Mouse (Mus musculus): ENCODE results near the gene Car15.
A peak's percentile ranks its signal among the peaks of the same experiment; 100 is the strongest.

Car15 gene

DNA sequence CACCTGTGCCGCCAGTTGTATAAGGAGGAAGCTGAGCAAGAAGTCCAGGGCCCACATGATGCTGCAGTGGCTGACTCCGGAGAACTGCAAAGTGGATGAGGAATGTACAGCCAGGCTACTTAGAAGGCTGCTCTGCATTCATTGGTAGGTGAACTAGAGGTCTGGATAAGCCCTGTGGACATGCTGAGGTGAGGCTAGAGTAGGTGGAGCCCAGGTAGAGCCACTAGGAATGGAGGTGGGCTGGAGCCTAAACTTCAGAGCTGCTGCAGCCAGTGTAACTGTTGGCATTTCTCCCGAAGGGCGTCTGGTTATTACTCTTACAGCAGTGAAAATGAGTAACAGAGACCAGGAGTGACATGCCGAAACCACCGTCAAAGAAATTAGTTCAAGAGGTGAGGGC is at the start of gene Car15:
Gene Car15, minus strand, starts transcription at position 314 of the 400 bp plus-strand sequence.
- no peak for DNase-seq (ENCODE audit: low read depth, low spot score)

DNA sequence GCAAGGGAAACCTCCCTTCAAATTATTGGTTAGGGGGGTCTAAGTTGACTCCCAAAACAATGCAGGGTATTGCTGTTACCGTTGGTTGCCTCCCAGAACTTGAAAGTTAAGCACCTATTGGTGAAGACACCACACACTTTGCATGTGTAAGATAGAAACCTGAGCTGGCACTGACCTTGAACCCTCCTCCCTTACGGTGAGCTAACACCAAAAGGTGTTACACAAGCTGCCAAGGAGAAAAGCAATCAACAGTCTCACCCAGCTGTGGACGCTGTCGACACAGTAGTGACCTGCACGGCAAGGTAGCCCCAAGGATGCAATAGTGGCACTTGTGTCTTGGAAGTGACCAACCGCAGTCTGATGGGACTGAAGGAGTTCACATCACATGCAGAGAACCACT is 46.0 kb upstream of the Car15 start:
- DNase-seq (ENCODE audit: low read depth, low spot score), result no peak

DNA sequence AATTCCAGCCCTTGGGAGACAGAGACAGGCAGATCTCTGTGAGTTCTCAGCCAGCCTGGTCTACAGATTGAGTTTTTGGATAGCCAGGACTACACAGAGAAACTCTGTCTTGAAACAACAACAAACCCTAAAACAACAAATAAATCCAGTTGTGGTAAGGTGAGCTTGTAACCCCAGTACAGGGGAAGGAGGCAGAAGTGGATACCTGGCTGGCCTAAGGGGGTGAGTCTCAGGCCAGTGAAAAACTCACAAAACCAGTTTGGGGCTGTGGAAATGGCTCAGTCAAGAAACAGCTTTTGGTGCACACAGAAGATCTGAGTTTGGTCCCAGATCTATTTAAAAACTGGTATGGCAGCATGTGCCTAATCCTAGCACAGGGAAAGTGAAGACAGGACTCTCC is 44.0 kb upstream of the Car15 start:
- no peak for DNase-seq (ENCODE audit: low read depth, low spot score)

DNA sequence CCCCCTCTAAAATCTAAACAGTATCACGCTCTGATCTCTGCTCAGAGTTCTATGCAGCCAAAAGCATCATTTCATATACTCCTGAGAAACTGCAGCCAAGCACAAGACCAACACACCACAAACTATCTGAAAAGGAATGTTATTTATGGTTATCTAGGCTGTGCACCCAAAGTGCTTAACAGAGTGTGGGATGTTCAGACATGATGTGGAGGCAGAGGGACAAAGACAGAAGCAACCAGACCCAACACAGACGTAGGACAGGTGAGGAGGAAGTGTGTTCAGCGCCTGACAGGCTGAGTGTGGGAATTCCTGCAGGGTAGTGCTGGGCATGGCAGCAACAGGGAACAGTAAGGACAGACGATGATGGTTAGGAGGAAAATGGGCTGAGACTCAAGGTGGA is 41.4 kb upstream of the Car15 start:
- no peak for DNase-seq (ENCODE audit: low read depth, low spot score)

DNA sequence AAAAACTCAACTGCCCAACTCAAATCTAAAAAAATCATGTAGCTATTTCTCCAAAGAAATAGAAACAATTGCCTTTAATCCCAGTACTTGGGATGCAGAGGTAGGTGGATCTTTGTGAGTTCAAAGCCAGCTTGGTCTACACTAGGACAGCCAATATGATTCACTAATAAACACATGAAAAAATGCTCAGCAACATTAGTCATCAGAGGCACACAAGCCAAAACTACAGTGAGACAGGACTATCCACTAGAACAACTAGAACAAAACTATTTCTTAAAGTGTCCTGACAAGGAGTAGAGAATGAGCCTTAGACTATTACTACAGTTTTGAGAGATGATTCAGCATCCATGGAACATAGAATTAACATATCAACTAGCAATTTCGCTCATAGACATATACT is 37.9 kb upstream of the Car15 start:
- peak; percentile 74 for DNase-seq (ENCODE audit: low read depth, low spot score)

DNA sequence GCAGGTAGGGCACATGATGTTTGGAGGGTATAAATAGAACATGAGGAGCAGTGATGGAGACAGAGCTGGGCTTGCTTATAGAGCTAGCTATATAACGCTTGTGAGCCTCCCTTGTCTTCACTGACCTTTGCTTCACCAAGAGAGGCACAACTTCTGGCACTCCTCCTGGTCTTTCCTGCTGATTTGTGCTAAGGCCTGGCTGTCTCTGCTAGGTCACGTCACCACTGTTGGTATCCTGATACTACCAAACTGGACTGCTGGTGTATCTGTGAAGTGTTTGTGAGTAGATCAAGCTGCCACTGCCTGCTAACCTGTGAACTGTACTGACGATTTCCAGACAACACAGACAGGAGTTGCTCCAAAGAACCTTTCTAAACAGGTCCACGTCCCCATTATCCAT is 37.0 kb upstream of the Car15 start:
- DNase-seq (ENCODE audit: low read depth, low spot score), result no peak

DNA sequence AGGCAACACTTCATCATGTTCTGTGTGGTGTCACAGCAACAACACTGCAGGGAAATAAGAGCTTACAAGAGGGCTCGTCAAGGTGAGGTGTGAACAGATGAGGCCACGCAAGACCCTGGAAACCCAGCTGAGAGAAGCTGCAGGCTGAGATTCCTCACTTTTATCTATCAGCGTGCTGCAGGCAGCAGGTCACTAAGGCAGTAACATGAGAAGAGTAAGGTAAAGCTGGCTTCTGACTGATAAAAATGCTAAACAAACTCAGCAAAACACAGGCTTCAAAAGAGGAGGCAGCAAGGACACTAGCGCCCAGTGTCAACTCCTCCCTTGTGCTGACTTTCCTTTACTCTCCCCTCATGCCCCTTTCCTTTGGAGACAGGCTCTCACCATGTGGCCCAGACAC is 34.8 kb upstream of the Car15 start:
- DNase-seq (ENCODE audit: low read depth, low spot score), result no peak

DNA sequence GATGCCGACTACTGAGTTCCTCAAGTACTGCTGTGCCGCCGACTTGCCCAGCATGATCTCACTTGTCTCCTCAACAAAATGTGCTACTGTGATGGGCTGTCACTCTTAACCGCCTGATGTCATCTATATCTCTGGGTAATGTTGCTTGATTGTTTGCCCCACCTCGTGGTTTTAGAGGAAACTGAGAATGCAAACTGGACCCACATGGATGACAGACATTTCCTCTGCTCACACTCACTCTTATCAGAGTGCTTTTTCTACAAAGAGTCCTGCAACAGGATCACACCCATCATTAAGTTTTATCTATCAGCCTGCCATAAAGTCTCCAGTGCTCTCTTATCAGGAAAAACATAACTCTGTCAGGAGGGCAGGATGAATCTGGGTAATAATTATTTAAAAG is 33.1 kb upstream of the Car15 start:
- no peak for DNase-seq (ENCODE audit: low read depth, low spot score)

DNA sequence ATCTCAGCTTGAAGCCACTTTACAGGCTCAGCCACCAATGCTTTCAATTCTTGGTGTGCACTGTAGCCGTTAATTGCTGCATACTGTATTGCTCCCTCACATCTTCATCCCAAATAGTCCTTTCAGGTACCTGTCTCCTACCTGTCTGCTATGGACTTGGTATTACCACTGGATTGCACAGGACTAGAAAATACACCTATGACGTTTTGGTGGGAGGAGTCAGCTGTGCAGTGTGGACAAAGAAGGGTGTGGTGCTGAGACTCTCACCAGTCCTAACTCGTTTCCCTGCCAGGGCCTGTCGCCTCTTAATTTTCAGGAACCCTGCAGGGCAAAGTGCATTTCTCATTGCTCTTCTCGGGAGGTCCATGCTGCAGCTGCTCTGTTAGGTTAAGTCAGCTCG is 27.6 kb upstream of the Car15 start:
- no peak for DNase-seq (ENCODE audit: low read depth, low spot score)

DNA sequence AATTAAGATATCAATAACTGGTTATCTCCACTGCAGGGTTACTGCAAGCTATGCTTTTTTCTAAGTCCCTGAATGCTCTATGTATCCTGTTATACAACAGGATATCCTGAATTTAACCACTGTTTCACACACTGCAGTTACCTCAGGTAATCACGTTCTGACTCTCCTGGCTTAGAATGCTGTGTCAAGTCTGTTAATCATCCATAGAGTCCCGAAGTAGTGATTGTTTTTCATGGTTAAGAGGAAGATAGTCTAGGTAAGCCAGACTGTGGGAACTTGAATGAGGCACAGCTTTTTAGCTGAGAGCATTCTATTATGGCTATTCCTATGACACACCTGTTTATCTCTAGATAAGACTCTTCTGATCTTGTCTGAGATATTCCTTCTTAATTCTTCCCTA is 27.1 kb upstream of the Car15 start:
- no peak for DNase-seq (ENCODE audit: low read depth, low spot score)

DNA sequence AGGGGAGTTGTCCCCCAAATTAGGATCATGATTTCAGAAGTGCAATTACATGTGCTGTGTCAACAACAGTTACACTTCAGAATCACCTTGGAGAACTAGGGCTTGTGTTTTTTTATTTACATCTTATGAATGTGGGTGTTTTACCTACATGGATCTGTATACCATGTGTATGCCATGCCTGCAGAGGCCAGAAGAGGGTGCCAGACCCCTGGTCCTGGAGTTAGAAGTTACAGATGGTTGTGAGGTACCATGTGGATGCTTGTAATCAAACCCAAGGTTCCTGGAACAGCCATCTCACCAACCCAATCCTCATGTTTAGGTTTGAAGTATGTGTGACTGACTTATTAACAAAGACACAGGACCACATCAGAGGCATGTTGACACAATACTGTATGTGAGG is 20.4 kb upstream of the Car15 start:
- DNase-seq (ENCODE audit: low read depth, low spot score), result peak; percentile 69

DNA sequence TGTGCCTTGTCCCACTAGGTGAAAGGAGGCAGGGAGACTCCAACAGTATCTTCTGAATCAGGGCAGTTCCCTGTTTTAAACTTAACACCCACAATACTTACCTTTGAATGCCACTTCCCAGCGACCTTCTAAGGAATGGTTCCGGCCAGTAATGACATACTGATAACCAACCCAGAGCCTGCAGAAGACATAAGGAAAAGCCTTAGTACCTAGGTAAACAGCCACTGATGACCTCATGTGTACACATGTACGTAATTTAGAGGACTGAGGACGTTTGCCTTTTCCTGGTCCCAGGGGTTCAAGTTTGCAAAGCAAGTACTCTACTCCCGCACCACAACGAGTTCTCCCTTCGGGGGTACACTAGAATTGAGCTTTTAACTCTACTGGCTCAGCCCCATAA is 19.0 kb upstream of the Car15 start:
- DNase-seq (ENCODE audit: low read depth, low spot score), result no peak

DNA sequence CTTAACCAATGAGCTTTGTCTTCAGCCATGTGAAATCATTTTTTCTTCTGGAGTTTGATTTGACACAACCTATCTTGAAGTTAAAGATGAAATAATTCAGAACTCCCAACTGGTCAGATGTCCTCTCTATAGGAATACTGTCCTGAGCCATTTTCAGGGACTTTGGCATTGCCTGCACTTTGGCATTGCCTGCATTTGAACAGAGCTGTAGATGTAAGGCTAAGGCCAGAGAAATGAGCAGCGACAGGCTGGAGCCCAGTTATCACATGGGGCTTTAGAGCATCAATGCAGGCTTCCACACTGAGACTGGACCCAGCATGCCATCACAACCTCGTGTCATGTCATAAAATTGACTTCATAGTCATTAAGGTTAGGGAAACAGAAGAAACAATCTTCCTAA is 15.1 kb upstream of the Car15 start:
- DNase-seq (ENCODE audit: low read depth, low spot score), result no peak

DNA sequence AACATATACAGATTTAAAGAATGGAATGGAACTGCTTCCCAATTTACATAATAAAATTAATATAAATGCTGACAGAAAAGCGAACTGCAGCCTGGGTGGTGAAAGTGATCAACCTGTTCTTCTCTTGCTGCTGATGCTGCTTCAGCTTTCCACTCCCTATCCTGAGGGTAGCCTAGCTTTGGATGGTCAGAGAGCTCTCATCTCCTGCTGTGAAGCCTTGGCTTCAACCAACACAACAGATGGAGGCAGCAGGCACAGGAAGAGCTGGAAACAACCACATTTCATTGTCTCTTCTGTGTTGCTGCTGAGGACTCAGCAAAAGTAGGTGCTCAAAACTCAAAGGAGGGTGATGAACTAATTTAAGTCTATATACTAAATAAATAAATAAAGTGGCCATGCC is 13.7 kb upstream of the Car15 start:
- no peak for DNase-seq (ENCODE audit: low read depth, low spot score)

DNA sequence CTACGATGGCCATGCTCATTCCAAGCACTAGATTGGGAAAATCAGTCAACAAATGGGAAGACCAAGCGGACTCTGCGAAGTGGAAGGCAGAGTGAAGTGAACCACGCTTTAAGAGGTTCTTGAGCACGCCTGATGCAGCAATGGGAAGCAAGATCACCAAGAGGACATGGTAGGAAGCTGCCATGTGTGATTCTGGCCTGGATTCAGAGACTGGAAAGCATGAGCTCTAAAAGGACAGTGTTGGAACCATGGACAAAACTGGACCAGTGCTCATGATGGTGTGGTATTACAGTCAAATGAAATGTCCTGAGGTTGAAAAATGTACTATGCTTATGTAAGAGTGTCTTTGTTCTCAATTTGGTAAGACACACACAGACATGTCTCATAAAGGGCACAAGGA is 13.2 kb upstream of the Car15 start:
- DNase-seq (ENCODE audit: low read depth, low spot score), result no peak

DNA sequence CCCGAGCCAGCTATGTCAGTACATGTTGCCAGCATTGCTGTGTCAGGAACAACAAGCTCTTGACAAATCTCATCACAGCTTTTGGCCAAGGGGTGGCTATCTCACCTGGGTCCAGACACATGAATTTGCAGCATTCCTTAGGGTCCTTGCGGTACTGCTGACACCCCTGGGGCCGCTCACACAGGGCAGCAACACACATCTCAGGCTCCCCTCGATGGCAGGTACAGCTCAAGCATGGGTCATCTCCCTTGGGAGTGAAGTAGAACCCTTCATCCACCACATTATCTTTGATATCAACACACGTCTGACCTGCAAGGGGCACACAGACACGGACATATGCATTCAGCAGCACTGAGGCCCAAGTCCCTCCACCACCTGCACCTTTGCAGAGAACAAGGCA is 11.3 kb upstream of the Car15 start:
- no peak for DNase-seq (ENCODE audit: low read depth, low spot score)

DNA sequence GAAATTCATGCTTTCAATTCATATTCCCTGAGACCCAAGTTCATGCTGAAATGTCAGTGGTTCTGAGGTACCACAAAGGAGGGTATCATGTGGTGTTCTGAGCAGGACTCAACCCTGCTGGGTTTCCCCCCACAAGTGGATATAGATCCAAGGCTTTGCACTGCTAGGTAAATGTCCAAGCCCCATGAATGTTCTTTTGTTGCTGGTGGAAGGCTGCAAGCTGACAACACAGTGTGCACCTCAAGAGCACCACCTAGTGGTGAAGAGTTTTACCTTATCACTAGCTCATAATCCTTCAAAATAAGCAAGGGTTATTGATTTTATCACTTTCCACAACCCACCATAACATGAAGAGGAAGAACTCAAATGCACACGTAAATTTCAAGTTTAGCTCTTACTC is 10.8 kb upstream of the Car15 start:
- DNase-seq (ENCODE audit: low read depth, low spot score), result peak; percentile 88

DNA sequence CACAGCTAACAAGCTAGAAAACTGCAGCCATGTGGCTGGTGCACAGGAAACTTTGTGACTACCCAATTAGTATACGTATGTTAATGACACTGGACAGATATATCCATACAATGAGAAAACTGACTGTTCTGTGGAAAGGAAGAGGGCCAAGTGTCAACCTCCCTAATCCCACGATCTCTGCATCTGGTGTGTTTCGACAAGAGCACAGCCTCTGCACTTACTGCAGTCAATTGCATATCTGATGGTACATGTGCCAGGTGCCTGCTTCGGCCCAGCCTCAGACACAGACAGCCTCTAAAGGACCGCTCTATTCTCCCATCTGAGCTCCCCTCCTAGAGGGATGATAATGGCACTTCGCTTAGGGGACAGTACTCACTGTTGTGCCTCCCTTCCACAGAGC is 10.3 kb upstream of the Car15 start:
- DNase-seq (ENCODE audit: low read depth, low spot score), result no peak

DNA sequence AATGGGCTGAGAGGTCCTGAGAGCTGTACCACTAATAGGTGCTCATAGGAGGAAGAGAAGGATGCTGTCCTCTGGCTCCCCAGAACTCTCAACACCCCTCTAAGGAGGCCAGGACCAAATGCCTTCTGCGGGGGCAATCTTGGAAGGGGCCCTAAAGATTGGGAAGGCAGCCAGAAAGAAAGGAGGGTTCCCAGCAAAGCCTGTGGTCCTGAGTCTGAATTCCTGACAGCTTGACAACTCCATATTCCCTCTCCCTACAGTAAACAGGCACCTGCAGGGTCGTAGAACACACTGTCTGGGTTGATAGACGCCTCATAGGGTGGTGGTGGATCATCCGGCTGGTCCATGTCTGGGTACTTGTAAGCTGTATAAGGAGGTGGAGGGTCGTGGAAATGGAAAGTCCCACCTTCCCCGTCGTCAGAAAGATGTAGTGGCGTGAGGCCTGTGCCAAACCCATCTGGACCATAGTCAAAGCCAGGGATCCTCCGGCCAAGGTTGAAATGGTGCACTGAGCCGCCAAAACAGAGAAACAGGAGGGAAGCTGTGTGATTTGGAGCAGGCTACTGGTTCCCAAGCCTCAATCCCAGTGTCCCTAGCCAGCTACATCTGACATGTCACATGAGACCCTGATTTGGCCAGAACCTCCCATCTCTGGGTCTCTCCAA is 5.7 kb upstream of the Car15 start:
- DNase-seq (ENCODE audit: low read depth, low spot score), result no peak

DNA sequence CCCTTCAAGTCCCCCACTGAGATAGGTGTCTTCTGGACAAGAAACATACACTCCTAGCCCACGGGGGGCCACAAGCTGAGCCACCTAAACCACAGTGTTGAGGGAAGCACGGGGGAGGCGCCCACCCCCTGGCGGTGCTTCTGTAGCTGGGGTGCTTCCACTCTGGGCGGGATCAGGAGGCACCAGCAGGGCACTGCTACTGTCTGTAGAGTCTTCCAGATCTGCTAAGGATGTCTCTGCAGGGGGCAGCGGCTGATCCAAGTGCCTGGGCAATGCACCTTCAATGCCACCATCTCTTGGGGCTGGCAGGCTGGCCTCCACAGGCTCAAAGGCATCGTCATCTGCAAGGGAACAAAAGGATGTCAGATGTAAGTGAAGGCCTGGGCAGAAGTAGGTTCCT is 4.3 kb upstream of the Car15 start:
- no peak for DNase-seq (ENCODE audit: low read depth, low spot score)

DNA sequence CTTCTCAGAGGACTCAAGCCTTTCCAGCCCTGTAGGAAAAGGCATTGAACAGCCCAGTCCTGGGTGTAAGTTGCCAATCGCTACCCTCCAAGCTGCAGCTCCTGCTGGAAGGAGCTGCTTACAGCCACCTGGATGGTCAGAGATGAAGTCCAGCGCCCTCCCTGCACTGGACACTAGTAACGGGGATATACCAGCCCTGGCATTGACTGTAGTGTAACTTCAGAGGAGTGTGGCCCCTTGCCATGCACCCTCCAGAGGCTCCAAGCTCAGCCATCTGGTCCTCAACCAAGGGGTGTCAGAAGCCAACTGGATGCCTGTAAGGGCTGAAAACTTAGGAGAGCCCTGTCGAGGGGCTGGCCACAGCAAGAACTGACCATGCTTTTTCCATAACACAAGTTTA is 1.8 kb upstream of the Car15 start:
- DNase-seq (ENCODE audit: low read depth, low spot score), result no peak

DNA sequence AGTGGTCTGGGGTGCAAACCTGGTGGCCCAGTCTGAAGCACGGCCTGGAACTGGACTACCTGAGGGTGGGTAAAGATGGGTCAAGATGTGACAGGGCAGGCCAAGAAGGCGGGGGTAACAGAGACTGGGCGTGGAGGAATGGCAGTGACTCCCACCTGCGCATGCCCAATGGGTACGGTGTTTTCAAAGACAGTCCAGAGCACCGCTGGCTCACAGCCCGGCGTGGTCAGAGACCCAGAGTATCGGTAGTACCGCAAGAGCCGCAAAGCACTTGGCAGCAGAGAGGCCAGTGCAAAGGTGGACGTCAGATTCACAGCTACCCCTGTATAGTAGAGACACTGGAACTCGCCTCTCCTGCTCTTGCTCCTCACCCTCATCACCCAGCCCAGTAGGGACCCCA is 2.7 kb downstream of the Car15 start:
- DNase-seq (ENCODE audit: low read depth, low spot score), result no peak

DNA sequence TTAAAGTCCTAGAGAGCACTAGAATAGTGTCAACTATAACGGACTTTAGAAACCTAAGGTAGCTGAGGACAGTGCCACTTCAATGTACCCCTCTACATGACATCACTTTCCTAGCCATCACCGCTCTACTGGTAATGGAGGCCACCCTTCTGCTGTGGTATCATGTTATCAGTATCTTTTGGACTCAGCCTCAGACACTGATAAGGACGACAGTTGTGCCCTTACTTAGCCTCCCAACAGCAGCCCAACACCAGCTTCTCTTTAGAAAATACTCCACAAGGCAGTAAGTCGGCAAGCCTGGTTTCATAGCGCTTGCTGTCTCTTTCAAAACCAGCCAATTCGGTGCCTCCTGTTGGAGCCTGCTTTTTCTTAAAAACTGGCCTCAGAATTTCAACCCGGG is 3.6 kb downstream of the Car15 start:
- no peak for DNase-seq (ENCODE audit: low read depth, low spot score)

DNA sequence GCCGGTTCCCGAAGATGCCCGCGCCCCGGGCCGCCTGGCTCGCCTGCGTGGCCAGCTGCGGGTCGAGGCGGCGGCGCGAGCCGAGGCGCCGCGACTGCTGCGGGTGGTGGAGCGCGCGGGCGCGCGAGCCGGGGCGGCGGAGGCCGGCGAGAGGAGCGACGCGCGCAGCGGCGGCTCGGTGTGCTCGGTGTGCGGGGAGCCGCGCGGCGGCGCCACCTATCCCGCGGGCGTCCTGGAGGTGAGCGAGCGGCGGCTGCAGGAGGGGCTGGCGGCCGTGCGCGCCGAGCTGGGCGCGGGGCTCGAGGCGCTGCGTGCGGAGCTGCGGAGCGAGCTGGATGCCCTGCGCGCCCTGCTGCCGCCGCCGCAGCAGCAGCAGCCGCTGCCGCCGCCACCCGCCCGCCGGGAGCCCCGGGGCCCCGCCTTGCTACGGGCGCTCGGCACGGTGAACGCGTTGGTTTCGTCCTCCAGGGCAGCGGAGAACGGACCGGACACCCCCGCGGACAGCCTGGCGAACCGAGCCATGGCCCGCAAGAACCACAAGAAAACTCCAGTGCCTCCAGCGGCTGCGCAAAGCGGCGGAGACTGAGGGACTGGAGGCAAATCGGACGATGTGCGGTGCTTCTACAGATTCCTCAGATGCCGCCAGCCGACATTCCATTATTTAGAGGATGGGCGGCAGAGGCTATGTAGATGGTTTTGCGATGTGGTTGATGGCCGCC is 4.3 kb downstream of the Car15 start:
- no peak for DNase-seq (ENCODE audit: low read depth, low spot score)

Measured in 3T3-L1 (cell line).